Mouse (Mus musculus): ENCODE results near the gene Crhr1.
"Not testable (repeated sequence)": the region's sequence is repeated elsewhere in the genome, so short reads cannot be mapped to it uniquely, and the experiment has no call there.

Crhr1 gene

GRCm38 (mm10) chr11:104195382-104195781, 62.7 kb downstream of the Crhr1 start:
- DNase-seq (ENCODE audit: low spot score in 2 of 2) = no peak

GRCm38 (mm10) chr11:104195791-104196190, 63.1 kb downstream of the Crhr1 start:
- peak; percentile 14 to 59 for DNase-seq (ENCODE audit: low spot score in 2 of 2)

- DNase-seq (ENCODE audit: low spot score in 2 of 2) = no peak
Observed at GRCm38 (mm10) chr11:104197861-104198260, 65.2 kb downstream of the Crhr1 start.

GRCm38 (mm10) chr11:104203271-104203670, 70.6 kb downstream of the Crhr1 start:
- no peak for DNase-seq (ENCODE audit: low spot score in 2 of 2)

- DNase-seq (ENCODE audit: low spot score in 2 of 2) = no peak
Observed at GRCm38 (mm10) chr11:104206573-104206972, 73.9 kb downstream of the Crhr1 start.

GRCm38 (mm10) chr11:104209041-104209440, 76.4 kb downstream of the Crhr1 start:
- DNase-seq (ENCODE audit: low spot score in 2 of 2) = no peak

- DNase-seq (ENCODE audit: low spot score in 2 of 2) = no peak
Observed at GRCm38 (mm10) chr11:104211251-104211650, 78.6 kb downstream of the Crhr1 start.

- not testable (repeated sequence) for DNase-seq (ENCODE audit: low spot score in 2 of 2)
Observed at GRCm38 (mm10) chr11:104214128-104214527, 81.5 kb downstream of the Crhr1 start.

GRCm38 (mm10) chr11:104218075-104218474, 85.4 kb downstream of the Crhr1 start:
- DNase-seq (ENCODE audit: low spot score in 2 of 2) = no peak

GRCm38 (mm10) chr11:104220291-104220690, 87.6 kb downstream of the Crhr1 start:
- DNase-seq (ENCODE audit: low spot score in 2 of 2) = no peak

GRCm38 (mm10) chr11:104221751-104222150, 89.1 kb downstream of the Crhr1 start:
- DNase-seq (ENCODE audit: low spot score in 2 of 2) = no peak

- DNase-seq (ENCODE audit: low spot score in 2 of 2) = no peak
Observed at GRCm38 (mm10) chr11:104223301-104223700, 90.6 kb downstream of the Crhr1 start.
